Mouse (Mus musculus): ENCODE measurements around the gene Olfr593.
"Not testable (repeated sequence)": the region's sequence is repeated elsewhere in the genome, so short reads cannot be mapped to it uniquely, and the experiment has no call there.

Olfr593 gene

DNA sequence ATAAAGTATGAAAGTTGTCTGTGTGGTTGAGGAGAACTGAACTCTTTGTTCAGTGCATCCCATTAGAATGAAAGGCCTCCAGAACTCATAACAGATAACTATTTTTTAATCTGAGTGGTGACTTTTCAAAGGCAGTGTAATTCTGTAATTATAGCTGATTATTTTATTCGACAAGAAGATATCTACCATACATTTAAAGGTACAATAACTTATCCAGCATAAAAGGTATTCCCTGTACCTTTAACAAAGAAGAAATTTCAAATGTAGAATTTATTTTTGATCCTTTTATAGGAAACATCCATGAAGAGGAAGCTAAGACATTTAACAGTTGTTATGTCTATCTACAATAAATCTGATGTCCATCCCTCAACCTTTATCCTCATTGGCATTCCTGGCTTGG is at the start of gene Olfr593:
TSS of gene Olfr593 (plus strand) at position 301 of the 400 bp plus-strand sequence.
- DNase-seq: no peak

DNA sequence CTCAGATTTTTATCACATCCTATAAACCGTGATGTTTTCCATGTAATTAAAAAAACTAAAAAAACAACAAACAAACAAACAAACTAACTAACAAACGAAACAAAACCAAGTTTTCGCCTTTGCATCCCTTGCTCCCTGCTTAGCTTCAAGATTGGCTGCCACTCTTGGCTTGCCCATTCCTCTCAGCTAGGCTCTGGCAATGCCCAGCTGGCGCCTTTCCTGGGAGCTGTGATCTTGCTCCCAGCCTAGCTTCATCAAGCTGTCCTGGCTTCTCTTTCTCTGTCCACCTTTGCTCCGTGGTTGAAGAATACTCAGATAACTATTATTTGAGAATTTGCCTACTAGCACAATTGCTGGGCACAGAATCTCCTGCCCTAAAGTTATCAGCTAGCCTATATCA is 42.0 kb upstream of the Olfr593 start:
- DNase-seq: no peak

DNA sequence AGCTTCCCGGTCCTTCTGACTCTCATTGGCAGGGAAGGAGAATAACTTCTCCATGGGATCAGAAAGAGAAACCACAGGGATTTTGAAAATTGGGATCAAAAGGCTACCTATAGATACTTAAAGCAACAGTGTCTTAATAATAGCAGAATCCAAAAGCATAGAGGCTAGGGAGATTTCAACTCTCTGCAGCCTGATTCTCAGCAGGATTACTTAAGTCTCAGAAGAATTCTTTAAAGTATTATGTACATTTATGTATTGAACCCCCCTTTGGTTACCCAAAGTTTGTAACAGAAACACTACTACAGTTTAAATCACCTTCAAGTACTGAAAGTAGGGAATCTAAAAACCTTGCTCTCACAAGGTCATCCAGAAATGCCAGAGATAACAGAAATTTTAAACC is 33.4 kb upstream of the Olfr593 start, which contains the start of gene Olfr591:
TSS of gene Olfr591 (minus strand) at position 101 of the 400 bp plus-strand sequence.
- DNase-seq: no peak

DNA sequence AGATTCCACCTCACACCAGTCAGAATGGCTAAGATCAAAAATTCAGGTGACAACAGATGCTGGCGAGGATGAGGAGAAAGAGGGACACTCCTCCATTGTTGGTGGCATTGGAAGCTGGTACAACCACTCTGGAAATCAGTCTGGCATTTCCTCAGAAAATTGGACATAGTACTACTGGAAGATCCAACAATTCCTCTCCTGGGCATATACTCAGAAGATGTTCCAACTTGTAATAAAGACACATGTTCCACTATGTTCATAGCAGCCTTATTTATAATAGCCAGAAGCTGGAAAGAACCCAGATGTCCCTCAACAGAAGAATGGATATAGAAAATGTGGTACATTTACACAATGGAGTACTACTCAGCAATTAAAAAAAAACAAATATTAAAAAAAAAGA is 27.2 kb upstream of the Olfr593 start, which contains the start of gene Olfr592:
TSS of gene Olfr592 (plus strand) at position 301 of the 400 bp plus-strand sequence.
- DNase-seq: not testable (repeated sequence)

DNA sequence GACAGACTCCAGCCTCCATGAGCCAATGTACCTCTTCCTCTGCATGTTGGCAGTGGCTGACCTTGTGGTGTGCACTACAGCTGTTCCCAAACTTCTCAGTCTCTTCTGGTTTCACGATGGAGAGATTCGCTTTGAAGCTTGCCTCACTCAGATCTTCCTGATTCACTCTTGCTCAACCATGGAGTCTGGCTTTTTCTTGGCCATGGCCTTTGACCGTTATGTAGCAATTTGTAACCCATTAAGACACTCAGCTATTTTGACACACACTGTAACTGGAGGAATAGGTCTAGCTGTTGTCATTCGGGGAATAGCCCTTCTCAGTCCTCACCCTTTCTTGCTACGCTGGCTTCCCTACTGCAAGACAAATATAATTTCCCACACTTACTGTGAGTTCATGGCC is 388 bp downstream of the Olfr593 start:
- not testable (repeated sequence) for DNase-seq

DNA sequence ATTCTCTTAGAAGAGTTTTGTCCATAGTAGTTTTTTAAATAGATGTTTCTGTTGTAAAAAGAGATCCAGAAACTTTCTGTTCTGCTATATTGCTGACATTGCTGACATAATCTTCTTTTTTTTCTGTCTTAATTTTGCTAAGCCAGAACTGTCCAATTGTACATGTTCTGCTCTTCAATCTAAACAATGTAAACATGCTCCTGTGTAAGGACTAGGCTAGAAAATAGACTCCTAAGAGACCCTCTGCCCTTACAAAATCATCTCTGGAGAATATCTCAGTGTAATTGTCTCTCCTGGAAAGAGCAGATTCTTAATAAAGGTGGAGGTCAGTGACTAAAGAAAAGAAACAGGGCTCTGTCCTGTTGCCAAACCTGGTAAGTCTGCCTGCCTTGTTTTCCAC is 5.0 kb downstream of the Olfr593 start, which contains the start of gene Olfr594:
TSS of gene Olfr594 (plus strand) at position 301 of the 400 bp plus-strand sequence.
- no peak for DNase-seq

DNA sequence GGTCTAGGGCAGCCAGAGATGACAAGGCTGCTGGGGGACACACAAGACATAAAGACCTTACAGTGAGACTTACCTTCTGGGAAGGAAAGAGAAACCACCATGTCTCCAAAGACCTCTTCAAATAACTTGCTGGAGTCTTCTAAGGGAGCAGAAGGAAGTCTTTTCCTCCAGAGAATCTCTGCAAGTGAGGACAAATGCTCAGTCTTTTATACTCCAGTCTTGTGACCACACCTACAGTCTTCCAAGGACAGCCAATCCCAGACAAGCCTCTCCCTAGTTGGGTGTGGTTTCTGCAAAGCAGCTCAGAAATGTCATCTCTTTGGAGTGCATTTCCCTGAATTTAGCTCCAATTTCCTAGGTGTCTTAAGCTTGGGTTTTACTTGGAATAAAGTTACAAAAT is 40.7 kb downstream of the Olfr593 start, which contains the start of gene Usp17ld:
TSS of gene Usp17ld (minus strand) at position 101 of the 400 bp plus-strand sequence.
- DNase-seq: not testable (repeated sequence)
